Mouse (Mus musculus) liver, embryonic 14.5 days (tissue): Measurements from ENCODE around the gene Hexim2.

ENCODE experiments used
- CTCF ChIP-seq: IDR thresholded peaks from 2 replicates; pipeline ENCODE4 v1.5.1; 2016; ENCODE audit warnings: antibody characterized with exemption, low read depth, control low read depth
- EP300 ChIP-seq: IDR thresholded peaks from 2 replicates; pipeline ENCODE4 v1.6.1; 2016; ENCODE audit warnings: antibody characterized with exemption, low read depth

DNA sequence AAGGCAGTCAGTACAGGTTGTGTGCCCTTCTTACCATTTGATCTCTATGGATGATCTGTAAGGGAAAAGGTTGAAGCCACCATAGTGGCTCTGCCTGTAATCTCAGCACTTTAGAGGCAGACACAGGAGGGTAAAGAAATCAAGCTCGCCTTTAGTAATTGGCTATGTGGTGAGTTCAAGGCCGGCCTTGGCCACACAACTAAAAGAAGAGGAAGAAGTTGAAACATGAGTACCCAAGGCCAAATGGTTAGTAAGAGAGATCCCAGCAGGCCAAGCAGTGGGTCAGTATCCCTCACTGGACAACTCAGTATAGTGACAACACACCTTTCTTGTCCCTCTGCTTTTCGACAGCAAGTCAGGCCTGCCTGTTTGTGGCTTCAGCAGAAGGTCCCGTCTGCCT, 17.5 kb downstream of the Hexim2 start:
- TF ChIP-seq CTCF (no peak), EP300 (no peak)
